Mouse (Mus musculus): Measurements from ENCODE around the gene Plekhg2.
A peak's percentile ranks its signal among the peaks of the same experiment; 100 is the strongest.

Plekhg2 gene

DNA sequence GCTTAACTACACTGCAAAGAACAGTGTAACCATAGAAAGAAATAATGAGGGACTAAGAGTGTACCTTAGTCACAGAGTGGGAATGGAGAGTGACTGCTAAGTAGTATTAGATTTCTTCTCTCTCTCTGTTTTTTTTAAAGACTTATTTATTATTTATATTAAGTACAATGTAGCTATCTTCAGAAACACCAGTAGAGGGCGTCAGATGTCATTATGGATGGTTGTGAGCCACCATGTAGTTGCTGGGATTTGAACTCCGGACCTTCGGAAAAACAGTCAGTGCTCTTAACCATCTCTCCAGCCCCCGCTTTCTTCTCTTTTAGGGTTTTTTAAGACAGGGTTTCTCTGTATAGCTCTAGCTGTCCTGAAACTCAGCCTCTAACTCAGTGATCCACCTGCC, 45.9 kb downstream of the Plekhg2 start:
- DNase-seq = no peak

- DNase-seq = no peak
Measured at GRCm38 (mm10) chr7:28325293-28325692, 47.1 kb downstream of the Plekhg2 start.

DNA sequence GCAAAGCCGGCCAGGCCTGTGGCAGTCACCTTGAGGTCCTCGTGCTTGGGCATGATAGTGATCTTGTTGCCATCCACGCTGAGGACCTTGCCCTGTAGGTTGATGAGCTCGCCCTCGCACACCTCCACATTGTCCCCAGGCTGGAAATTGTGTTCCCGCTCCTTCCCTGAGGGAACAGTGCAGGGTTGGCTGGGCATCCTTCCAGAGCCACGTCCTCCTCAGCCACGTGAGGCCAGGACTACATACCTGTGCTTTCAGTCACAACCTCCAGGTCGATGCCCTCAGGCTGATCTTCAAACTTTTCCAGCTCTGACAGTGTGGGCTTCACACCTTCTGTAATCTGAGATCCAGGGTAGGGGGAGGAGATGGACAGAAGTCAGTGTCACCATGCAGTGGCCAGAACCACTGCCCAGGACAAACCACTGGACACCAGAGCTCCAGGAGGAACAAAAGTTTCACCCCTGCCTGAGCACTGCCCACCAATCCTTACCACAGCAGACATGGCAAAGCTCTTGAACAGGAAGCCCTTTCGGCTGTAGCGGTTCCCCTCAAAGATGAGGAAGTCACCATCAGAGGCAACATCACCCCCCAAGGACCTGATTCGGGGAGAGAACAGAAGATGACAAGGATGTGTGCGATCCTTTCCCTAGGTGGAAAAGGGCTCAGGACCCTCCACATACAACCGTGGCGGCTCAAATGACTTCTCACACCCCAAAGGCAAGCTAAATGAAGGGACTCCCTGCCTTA, 50.3 kb downstream of the Plekhg2 start:
- no peak for DNase-seq

- no peak for DNase-seq
Measured at GRCm38 (mm10) chr7:28318714-28319113, 53.7 kb downstream of the Plekhg2 start.

DNA sequence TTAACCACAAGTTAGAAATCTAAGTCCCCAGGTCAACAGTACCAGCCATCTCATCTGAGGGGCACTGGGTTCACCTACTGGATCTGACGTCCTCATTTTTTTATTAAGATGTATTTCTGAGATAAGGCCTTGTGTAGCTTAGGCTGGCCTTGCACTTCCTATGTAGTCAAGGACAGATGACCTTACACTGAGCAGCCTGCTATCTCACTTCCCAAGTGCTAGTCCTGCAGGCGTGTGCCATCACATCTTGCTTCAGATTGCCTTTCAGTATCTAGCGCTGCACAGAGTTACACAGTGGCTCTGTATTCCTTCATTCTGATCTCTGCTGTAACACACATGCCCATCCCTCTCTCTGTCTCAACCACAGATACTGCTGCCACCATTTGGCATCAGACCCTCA, 54.4 kb downstream of the Plekhg2 start:
- no peak for DNase-seq

DNA sequence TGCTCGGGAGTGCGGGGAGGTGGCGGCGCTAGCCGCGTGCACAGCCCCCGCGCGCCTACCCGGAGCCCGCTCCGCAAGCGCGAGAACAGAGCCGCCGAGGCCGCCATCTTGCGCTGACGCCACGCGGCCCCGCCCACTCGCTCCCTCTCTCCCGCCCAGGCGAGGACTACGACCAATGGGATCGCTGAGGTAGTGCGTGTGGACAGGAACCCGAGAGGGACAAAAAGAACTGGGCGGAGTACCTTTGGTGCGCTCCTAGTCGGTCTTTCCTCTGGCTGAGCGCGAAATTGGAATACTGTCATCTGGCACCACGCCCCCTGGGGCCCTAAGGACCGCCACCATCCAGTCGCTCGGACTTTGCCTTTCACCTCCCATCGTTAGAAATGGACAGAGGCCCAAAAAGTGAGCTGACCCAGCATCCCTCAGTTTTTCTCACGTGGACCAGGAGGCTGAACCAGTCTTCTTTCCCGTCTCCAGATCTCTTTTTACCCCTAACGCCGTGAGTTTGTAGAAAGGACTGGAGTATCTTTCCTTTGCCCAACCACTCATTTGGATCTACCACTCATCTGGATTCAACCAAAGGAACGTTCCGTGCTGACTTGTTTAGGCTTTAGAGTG, 60.4 kb downstream of the Plekhg2 start, which contains the start of gene Timm50:
Gene Timm50 (minus strand): TSS at position 147 of the 618 bp plus-strand sequence.
- peak; percentile 98 for DNase-seq

- DNase-seq = peak in 1 of 2 experiments; percentile 36
Measured at GRCm38 (mm10) chr7:28311151-28311925, 61.1 kb downstream of the Plekhg2 start.

DNA sequence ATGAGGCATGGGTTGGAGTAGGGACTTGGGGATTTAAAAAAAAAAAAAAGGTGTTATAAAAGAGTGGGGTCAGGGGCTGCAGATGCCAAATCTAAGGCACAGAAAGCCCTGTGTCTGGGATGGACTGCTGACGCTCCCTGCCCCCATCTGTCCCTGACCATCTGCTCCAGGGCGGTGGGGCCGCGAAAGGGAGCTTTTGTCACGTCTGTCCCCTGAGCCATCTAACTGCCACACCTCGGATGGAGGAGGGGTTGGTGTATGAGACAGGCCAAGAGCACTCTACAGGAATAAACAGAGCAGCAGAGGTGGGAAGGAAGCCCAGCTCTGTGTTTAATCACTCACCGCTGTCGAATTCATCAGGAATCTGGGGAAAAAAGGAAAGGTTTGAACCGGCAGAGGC, 62.7 kb downstream of the Plekhg2 start:
- DNase-seq = no peak

Data from lung, adult 18-20 months (tissue).